Mouse (Mus musculus) hindbrain, embryonic 13.5 days (tissue): ENCODE measurements around the gene Sptbn2. TPM values are rescaled to one million over a fixed set of nuclear protein-coding genes. Genes with fewer than 3 reads are reported as not detected.
"Not testable (repeated sequence)": the region's sequence is repeated elsewhere in the genome, so short reads cannot be mapped to it uniquely, and the experiment has no call there.

Experiments
- ATAC-seq: fragments of 200-750 bp; cut with Nextera tagmentation; 2 replicates; pipeline ENCODE4 v1.8.0; 2017; ENCODE audit warnings: moderate TSS enrichment; ENCODE audit not compliant: low FRiP score
- H3K27ac ChIP-seq: fragments of 300-500 bp; sonication (generic); 2 replicates; pipeline ENCODE4 v1.5.1; 2015; ENCODE audit warnings: inconsistent platforms, mild to moderate bottlenecking, moderate library complexity
- H3K27me3 ChIP-seq: fragments of 300-500 bp; sonication (generic); 2 replicates; pipeline ENCODE4 v1.6.1; 2015; ENCODE audit warnings: mild to moderate bottlenecking, inconsistent platforms
- H3K36me3 ChIP-seq: fragments of 300-500 bp; sonication (generic); 2 replicates; pipeline ENCODE4 v1.6.1; 2015; ENCODE audit warnings: mild to moderate bottlenecking, inconsistent platforms
- H3K4me1 ChIP-seq: fragments of 300-500 bp; sonication (generic); replicated peaks from 2 replicates; pipeline ENCODE4 v1.6.1; 2015; ENCODE audit warnings: inconsistent platforms
- H3K4me2 ChIP-seq: fragments of 300-500 bp; sonication (generic); 2 replicates; pipeline ENCODE4 v1.6.1; 2015; ENCODE audit warnings: inconsistent platforms, mild to moderate bottlenecking, moderate library complexity
- H3K4me3 ChIP-seq: fragments of 300-500 bp; sonication (generic); 2 replicates; pipeline ENCODE4 v1.5.1; 2015; ENCODE audit warnings: mild to moderate bottlenecking, inconsistent platforms
- H3K9ac ChIP-seq: fragments of 300-500 bp; sonication (generic); 2 replicates; pipeline ENCODE4 v1.6.1; 2015; ENCODE audit warnings: mild to moderate bottlenecking, inconsistent platforms
- H3K9me3 ChIP-seq: fragments of 300-500 bp; sonication (generic); 2 replicates; pipeline ENCODE4 v1.6.1; 2016; ENCODE audit warnings: inconsistent platforms
- WGBS: fragments of 180-500 bp; shearing (Covaris S2); methylation state at CpG from one replicate; pipeline ENCODE4 v1.1.7; 2015; 5-methylcytosine and 5-hydroxymethylcytosine counted together
- polyA plus RNA-seq: library from polyadenylated mRNA; unstranded; fragments of >200 nt; fragmentation: Nextera tagmentation; extraction: Ambion mirVana; gene quantifications from 2 replicates; pipeline ENCODE4 v1.2.1, GENCODE M21; 2015

The Sptbn2 gene
- polyA plus RNA-seq, 1 experiment from 2014 or later, result 30.0 TPM

- peak overlapping the region; percentile 89 for H3K9ac ChIP-seq
- H3K27ac ChIP-seq, result peak overlapping the region; percentile 99
- no peaks in the 10 kb centered on the region for H3K27me3 ChIP-seq
- peak overlapping the region; percentile 67 for H3K4me3 ChIP-seq
- peaks cover 27% of the 10 kb centered on the region for H3K36me3 ChIP-seq
- no peaks in the 10 kb centered on the region for H3K9me3 ChIP-seq
- H3K4me1 ChIP-seq, result peaks cover 32% of the 10 kb centered on the region
- WGBS, result under 1% methylated on average over 10 of the region's 10 CpGs
- ATAC-seq, result peak; percentile 74
- H3K4me2 ChIP-seq, result peak overlapping the region; percentile 71
Measured at GRCm38 (mm10) chr19:4755565-4756192, 44.7 kb downstream of the Sptbn2 start.

GRCm38 (mm10) chr19:4756193-4756911 is 45.4 kb downstream of the Sptbn2 start, which contains the start of gene Rbm4b:
TSS of gene Rbm4b (plus strand) at chr19:4756497.
- H3K4me1 ChIP-seq, result peaks cover 39% of the 10 kb centered on the region
- H3K36me3 ChIP-seq, result peaks cover 26% of the 10 kb centered on the region
- no peaks in the 10 kb centered on the region for H3K27me3 ChIP-seq
- H3K9me3 ChIP-seq, result no peaks in the 10 kb centered on the region
- H3K9ac ChIP-seq, result peak within 1 kb of the TSS; percentile 89
- H3K4me2 ChIP-seq, result peak within 1 kb of the TSS; percentile 71
- under 1% methylated on average over 63 of the region's 65 CpGs for WGBS
- peak within 1 kb of the TSS; percentile 67 for H3K4me3 ChIP-seq
- peak within 1 kb of the TSS; percentile 99 for H3K27ac ChIP-seq
- peak; percentile 95 for ATAC-seq

GRCm38 (mm10) chr19:4756921-4757320 is 46.0 kb downstream of the Sptbn2 start:
- Histone ChIP-seq H3K9ac (peak overlapping the region; percentile 89), H3K27ac (peak overlapping the region; percentile 99), H3K9me3 (no peaks in the 10 kb centered on the region), H3K4me3 (peak overlapping the region; percentile 67), H3K27me3 (no peaks in the 10 kb centered on the region), H3K36me3 (peaks cover 23% of the 10 kb centered on the region), H3K4me1 (peaks cover 41% of the 10 kb centered on the region), H3K4me2 (peak overlapping the region; percentile 71)
- 3% methylated on average over 9 of the region's 9 CpGs for WGBS
- ATAC-seq, result no peak

- not testable (repeated sequence) for H3K4me3 ChIP-seq, H3K9ac ChIP-seq, H3K9me3 ChIP-seq, H3K27ac ChIP-seq, ATAC-seq, H3K27me3 ChIP-seq
- Histone ChIP-seq H3K36me3 (peaks cover 44% of the 10 kb centered on the region), H3K4me1 (peaks cover 61% of the 10 kb centered on the region), H3K4me2 (peak overlapping the region; percentile 89)
- 94% methylated on average over 8 of the region's 8 CpGs for WGBS
Measured at GRCm38 (mm10) chr19:4760544-4760943, 49.6 kb downstream of the Sptbn2 start.

- Histone ChIP-seq H3K4me3 (no peak overlapping the region), H3K36me3 (peaks cover 63% of the 10 kb centered on the region), H3K9ac (no peak overlapping the region; the same call in 1 of the 2 replicates), H3K27me3 (no peaks in the 10 kb centered on the region), H3K4me2 (no peak overlapping the region), H3K4me1 (peaks cover 56% of the 10 kb centered on the region), H3K9me3 (no peaks in the 10 kb centered on the region), H3K27ac (no peak overlapping the region)
- WGBS, result 67% methylated on average over 1 of the region's 1 CpGs
- no peak for ATAC-seq
Measured at GRCm38 (mm10) chr19:4762876-4763275, 51.9 kb downstream of the Sptbn2 start.

- H3K27ac ChIP-seq, result no peak overlapping the region
- H3K9me3 ChIP-seq, result no peaks in the 10 kb centered on the region
- peaks cover 17% of the 10 kb centered on the region for H3K4me1 ChIP-seq
- H3K4me3 ChIP-seq, result no peak overlapping the region
- no peak overlapping the region for H3K4me2 ChIP-seq
- no peak overlapping the region for H3K9ac ChIP-seq
- ATAC-seq, result no peak
- WGBS, result 91% methylated on average over 12 of the region's 12 CpGs
- no peaks in the 10 kb centered on the region for H3K27me3 ChIP-seq
- peaks cover 86% of the 10 kb centered on the region for H3K36me3 ChIP-seq
Measured at GRCm38 (mm10) chr19:4767507-4768148, 56.7 kb downstream of the Sptbn2 start.

- no peak overlapping the region for H3K4me3 ChIP-seq
- no peaks in the 10 kb centered on the region for H3K4me1 ChIP-seq
- H3K36me3 ChIP-seq, result peaks cover 74% of the 10 kb centered on the region
- no peak overlapping the region for H3K27ac ChIP-seq
- no peaks in the 10 kb centered on the region for H3K9me3 ChIP-seq
- WGBS, result 91% methylated on average over 3 of the region's 3 CpGs
- H3K4me2 ChIP-seq, result no peak overlapping the region
- H3K9ac ChIP-seq, result no peak overlapping the region
- no peaks in the 10 kb centered on the region for H3K27me3 ChIP-seq
- ATAC-seq, result no peak
Measured at GRCm38 (mm10) chr19:4772785-4773184, 61.8 kb downstream of the Sptbn2 start.

GRCm38 (mm10) chr19:4782891-4783290 is 71.9 kb downstream of the Sptbn2 start:
- Histone ChIP-seq H3K4me1 (peaks cover 21% of the 10 kb centered on the region), H3K9ac (no peak overlapping the region), H3K27ac (no peak overlapping the region), H3K4me2 (no peak overlapping the region), H3K27me3 (no peaks in the 10 kb centered on the region), H3K36me3 (peaks cover 58% of the 10 kb centered on the region), H3K4me3 (no peak overlapping the region), H3K9me3 (no peaks in the 10 kb centered on the region)
- ATAC-seq, result no peak
- WGBS, result 96% methylated on average over 2 of the region's 2 CpGs

- H3K27ac ChIP-seq, result no peak overlapping the region
- H3K4me3 ChIP-seq, result no peak overlapping the region
- ATAC-seq, result no peak
- WGBS, result 88% methylated on average over 7 of the region's 7 CpGs
- no peak overlapping the region for H3K4me2 ChIP-seq
- H3K9ac ChIP-seq, result no peak overlapping the region
- peaks cover 42% of the 10 kb centered on the region for H3K4me1 ChIP-seq
- H3K27me3 ChIP-seq, result no peaks in the 10 kb centered on the region
- peaks cover 62% of the 10 kb centered on the region for H3K36me3 ChIP-seq
- no peaks in the 10 kb centered on the region for H3K9me3 ChIP-seq
Measured at GRCm38 (mm10) chr19:4785206-4785605, 74.2 kb downstream of the Sptbn2 start.

GRCm38 (mm10) chr19:4786313-4786712 is 75.3 kb downstream of the Sptbn2 start:
- Histone ChIP-seq H3K9ac (no peak overlapping the region), H3K4me1 (peaks cover 53% of the 10 kb centered on the region), H3K27ac (no peak overlapping the region), H3K9me3 (no peaks in the 10 kb centered on the region), H3K27me3 (no peaks in the 10 kb centered on the region), H3K36me3 (peaks cover 67% of the 10 kb centered on the region), H3K4me3 (no peak overlapping the region), H3K4me2 (no peak overlapping the region)
- no peak for ATAC-seq
- 99% methylated on average over 2 of the region's 2 CpGs for WGBS

GRCm38 (mm10) chr19:4793281-4793830 is 82.4 kb downstream of the Sptbn2 start:
- Histone ChIP-seq H3K4me1 (peaks cover 51% of the 10 kb centered on the region), H3K9me3 (no peaks in the 10 kb centered on the region), H3K27ac (peak overlapping the region; percentile 89), H3K36me3 (peaks cover 26% of the 10 kb centered on the region), H3K4me2 (peak overlapping the region; percentile 93), H3K27me3 (no peaks in the 10 kb centered on the region), H3K4me3 (peak overlapping the region; percentile 77), H3K9ac (peak overlapping the region; percentile 83)
- 3% methylated on average over 16 of the region's 16 CpGs for WGBS
- peak; percentile 49 for ATAC-seq

- H3K36me3 ChIP-seq, result peaks cover 28% of the 10 kb centered on the region
- WGBS, result under 1% methylated on average over 31 of the region's 31 CpGs
Measured at GRCm38 (mm10) chr19:4793831-4794422, 83.0 kb downstream of the Sptbn2 start, which contains the start of gene Rbm4. TSS of gene Rbm4 (minus strand) at chr19:4793901.

More at GRCm38 (mm10) chr19:4793831-4794422, 83.0 kb downstream of the Sptbn2 start, which contains the start of gene Rbm4:
- Histone ChIP-seq H3K9me3 (no peaks in the 10 kb centered on the region), H3K27ac (peak within 1 kb of the TSS; percentile 89), H3K4me2 (peak within 1 kb of the TSS; percentile 93), H3K27me3 (no peaks in the 10 kb centered on the region), H3K4me3 (peak within 1 kb of the TSS; percentile 77), H3K4me1 (peaks cover 46% of the 10 kb centered on the region), H3K9ac (peak within 1 kb of the TSS; percentile 83)
- peak; percentile 99 for ATAC-seq
